Mouse (Mus musculus) spleen, adult 12 weeks (tissue): ENCODE measurements around the gene Hist1h3f.
A peak's percentile ranks its signal among the peaks of the same experiment; 100 is the strongest.
"Not testable (repeated sequence)": the region's sequence is repeated elsewhere in the genome, so short reads cannot be mapped to it uniquely, and the experiment has no call there.

Experiments
- DNase-seq: peaks from one replicate; pipeline ENCODE4 v3.0.0; 2022; ENCODE audit warnings: low spot score

Hist1h3f gene

GRCm38 (mm10) chr13:23537006-23537710 lies 6.7 kb upstream of the Hist1h3f start:
- no peak for DNase-seq

GRCm38 (mm10) chr13:23538249-23538648 lies 5.6 kb upstream of the Hist1h3f start:
- DNase-seq = no peak

- DNase-seq = not testable (repeated sequence)
These were observed 4.0 kb upstream of the Hist1h3f start for GRCm38 (mm10) chr13:23539821-23540220.

- DNase-seq = no peak
These were observed 2.4 kb upstream of the Hist1h3f start for GRCm38 (mm10) chr13:23541497-23541896.

GRCm38 (mm10) chr13:23542225-23542980 lies 1.4 kb upstream of the Hist1h3f start:
- not testable (repeated sequence) for DNase-seq

GRCm38 (mm10) chr13:23542999-23543607 lies 749 bp upstream of the Hist1h3f start, which contains the start of gene Hist1h2bh:
Hist1h2bh (minus strand) TSS chr13:23543392.
- DNase-seq = peak; percentile 77

- not testable (repeated sequence) for DNase-seq
These were observed 902 bp downstream of the Hist1h3f start for GRCm38 (mm10) chr13:23544787-23545120.

GRCm38 (mm10) chr13:23546694-23547093 lies 2.8 kb downstream of the Hist1h3f start:
- DNase-seq = no peak

- no peak for DNase-seq
These were observed 6.9 kb downstream of the Hist1h3f start for GRCm38 (mm10) chr13:23550761-23551145.

- peak; percentile 91 for DNase-seq
These were observed 7.4 kb downstream of the Hist1h3f start, which contains the start of gene Hist1h4f for GRCm38 (mm10) chr13:23551146-23551834. Hist1h4f (minus strand) TSS chr13:23551648.

- no peak for DNase-seq
These were observed 8.4 kb downstream of the Hist1h3f start for GRCm38 (mm10) chr13:23551931-23552914.

- DNase-seq = no peak
These were observed 9.1 kb downstream of the Hist1h3f start, which contains the start of gene Hist1h1d for GRCm38 (mm10) chr13:23552962-23553361. Hist1h1d (plus strand) TSS chr13:23553262.

- DNase-seq = no peak
These were observed 10.5 kb downstream of the Hist1h3f start for GRCm38 (mm10) chr13:23554393-23554792.

GRCm38 (mm10) chr13:23554925-23555838 lies 11.3 kb downstream of the Hist1h3f start:
- DNase-seq = peak; percentile 86

- peak; percentile 74 for DNase-seq
These were observed 12.1 kb downstream of the Hist1h3f start for GRCm38 (mm10) chr13:23555839-23556416.

GRCm38 (mm10) chr13:23556906-23557305 lies 13.1 kb downstream of the Hist1h3f start:
- no peak for DNase-seq

GRCm38 (mm10) chr13:23560699-23561098 lies 16.8 kb downstream of the Hist1h3f start:
- not testable (repeated sequence) for DNase-seq

GRCm38 (mm10) chr13:23561531-23561882 lies 17.7 kb downstream of the Hist1h3f start:
- not testable (repeated sequence) for DNase-seq

GRCm38 (mm10) chr13:23561883-23562659 lies 18.2 kb downstream of the Hist1h3f start, which contains the start of gene Hist1h3e:
Hist1h3e (minus strand) TSS chr13:23562369.
- DNase-seq = peak; percentile 93
